Mouse (Mus musculus) CH12.LX (cell line): Measurements from ENCODE around the gene Cbx1.

ENCODE experiments used
- POLR2A ChIP-seq: IDR thresholded peaks from 2 replicates; pipeline ENCODE4 v1.6.1; 2011; ENCODE audit warnings: low read depth, mild to moderate bottlenecking, improper control_type of control experiment, low read length
- ZKSCAN1 ChIP-seq: IDR thresholded peaks from 2 replicates; pipeline ENCODE4 v1.6.1; 2012; ENCODE audit warnings: low read depth, inconsistent platforms, low read length, improper control_type of control experiment, borderline replicate concordance

GRCm38 (mm10) chr11:96788871-96789795 is at the start of gene Cbx1:
- TF ChIP-seq ZKSCAN1 (no peak), POLR2A (peak; percentile 93)
